Mouse (Mus musculus) myocyte (in vitro differentiated cells): ENCODE results near the gene Omt2b.

ENCODE experiments used
- MAX ChIP-seq: IDR thresholded peaks from one replicate; pipeline ENCODE4 v1.6.1; 2011; ENCODE audit warnings: low read depth, mild to moderate bottlenecking, control low read depth
- MYOG ChIP-seq, 3 experiments: IDR thresholded peaks; one replicate each; pipeline ENCODE4 v1.6.1; 2011; ENCODE audit warnings: control low read depth in 2 of 3, low read depth in 2 of 3, mild to moderate bottlenecking in 2 of 3; ENCODE audit not compliant: insufficient read length in 2 of 3, control insufficient read depth in 1 of 3, insufficient read depth in 1 of 3
- POLR2A ChIP-seq: IDR thresholded peaks from one replicate; pipeline ENCODE4 v1.6.1; 2011; ENCODE audit warnings: low read depth, mild to moderate bottlenecking, control low read depth, moderate library complexity; ENCODE audit not compliant: insufficient read length

- no peak for TF ChIP-seq MAX
- TF ChIP-seq MYOG (IDR thresholded peaks at IDR 0.05; ENCODE audit: control insufficient read depth in 1 of 3, insufficient read depth in 1 of 3, insufficient read length in 2 of 3, low read depth in 2 of 3) = no peak
- no peak for TF ChIP-seq POLR2A
These were observed 29.2 kb upstream of the Omt2b start for GRCm38 (mm10) chr9:78298232-78298631.
